Mouse (Mus musculus) lung, postnatal 0 days (tissue): ENCODE data around the gene Prpf3. TPM values are rescaled to one million over a fixed set of nuclear protein-coding genes. Genes with fewer than 3 reads are reported as not detected.
"Not testable (repeated sequence)": the region's sequence is repeated elsewhere in the genome, so short reads cannot be mapped to it uniquely, and the experiment has no call there.

Experiments
- ATAC-seq: fragments of 200-750 bp; cut with Nextera tagmentation; 2 replicates; pipeline ENCODE4 v1.8.0; 2017; ENCODE audit warnings: moderate library complexity
- DNase-seq: peaks from one replicate; pipeline ENCODE4 v3.0.0-alpha.2; 2016; ENCODE audit warnings: low spot score
- H3K27ac ChIP-seq: fragments of 300-500 bp; sonication (generic); 2 replicates; pipeline ENCODE4 v1.5.1; 2014; ENCODE audit warnings: antibody characterized with exemption, mild to moderate bottlenecking, low read length, mixed read lengths
- H3K27me3 ChIP-seq: fragments of 300-500 bp; sonication (generic); replicated peaks from 2 replicates; pipeline ENCODE4 v1.6.1; 2014; ENCODE audit warnings: low read length, mixed read lengths; ENCODE audit not compliant: insufficient read depth
- H3K36me3 ChIP-seq: fragments of 300-500 bp; sonication (generic); 2 replicates; pipeline ENCODE4 v1.6.1; 2014; ENCODE audit warnings: low read length, mixed read lengths; ENCODE audit not compliant: insufficient read depth
- H3K4me1 ChIP-seq: fragments of 300-500 bp; sonication (generic); 2 replicates; pipeline ENCODE4 v1.6.1; 2014; ENCODE audit warnings: antibody characterized with exemption, low read depth, low read length, mixed read lengths; ENCODE audit not compliant: insufficient read depth
- H3K4me2 ChIP-seq: fragments of 300-500 bp; sonication (generic); replicated peaks from 2 replicates; pipeline ENCODE4 v1.6.1; 2014; ENCODE audit warnings: low read depth, mild to moderate bottlenecking, low read length, moderate library complexity, mixed read lengths
- H3K4me3 ChIP-seq: fragments of 300-500 bp; sonication (generic); 2 replicates; pipeline ENCODE4 v1.5.1; 2014; ENCODE audit warnings: low read depth, low read length
- H3K9ac ChIP-seq: fragments of 300-500 bp; sonication (generic); replicated peaks from 2 replicates; pipeline ENCODE4 v1.6.1; 2014; ENCODE audit warnings: low read depth, mild to moderate bottlenecking
- H3K9me3 ChIP-seq: fragments of 300-500 bp; sonication (generic); 2 replicates; pipeline ENCODE4 v1.6.1; 2016; ENCODE audit warnings: low read length, mixed read lengths
- CTCF ChIP-seq: IDR thresholded peaks from 2 replicates; pipeline ENCODE4 v1.5.1; 2016; ENCODE audit warnings: antibody characterized with exemption, mild to moderate bottlenecking
- EP300 ChIP-seq: IDR thresholded peaks from 2 replicates; pipeline ENCODE4 v1.6.1; 2016; ENCODE audit warnings: antibody characterized with exemption, mild to moderate bottlenecking, control low read depth
- WGBS: fragments of 180-500 bp; shearing (Covaris S2); extraction: QIAGEN DNeasy Blood & Tissue Kit; methylation state at CpG from one replicate; pipeline ENCODE4 v1.1.7; 2014; 5-methylcytosine and 5-hydroxymethylcytosine counted together
- polyA plus RNA-seq: library from polyadenylated mRNA; unstranded; fragments of >200 nt; fragmentation: Nextera tagmentation; extraction: Ambion mirVana; gene quantifications from 2 replicates; pipeline ENCODE4 v1.2.1, GENCODE M21; 2015

Gene Prpf3
- polyA plus RNA-seq, 1 experiment from 2014 or later = 14.3 TPM

DNA sequence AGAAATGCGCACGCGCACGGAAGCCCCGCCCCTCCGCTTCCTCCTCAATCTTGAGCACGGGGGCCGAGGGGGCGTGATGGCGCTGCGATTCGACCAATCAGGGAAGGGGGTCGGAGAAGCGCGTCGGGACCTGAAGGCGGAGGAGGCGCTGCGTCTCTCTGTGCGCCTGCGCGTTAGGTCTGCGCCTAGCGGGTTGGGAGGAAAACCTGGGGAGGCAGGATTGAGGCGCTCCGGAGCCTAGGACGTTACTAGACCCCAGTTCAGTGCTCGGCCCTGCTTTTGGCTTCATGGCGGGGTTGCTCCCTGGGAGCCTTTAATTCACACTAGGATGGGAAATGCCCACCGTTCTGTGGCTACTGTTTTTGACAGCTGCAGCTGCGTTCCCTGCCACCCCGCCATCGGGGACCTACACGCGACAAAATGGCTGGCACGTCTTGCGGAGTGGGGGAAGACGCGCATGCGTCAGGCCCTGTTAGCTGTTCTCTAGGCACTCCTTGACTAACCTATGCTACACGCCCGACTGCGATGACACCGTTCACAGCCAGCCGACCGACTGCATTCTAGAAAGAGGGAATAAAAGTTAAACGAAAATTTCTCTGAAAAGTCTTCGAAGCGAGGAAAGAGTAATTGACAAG lies 36.2 kb downstream of the Prpf3 start:
- under 1% methylated on average over 49 of the region's 49 CpGs for WGBS
- peak overlapping the region; percentile 35; the same call in 1 of the 2 replicates for H3K9ac ChIP-seq

DNA sequence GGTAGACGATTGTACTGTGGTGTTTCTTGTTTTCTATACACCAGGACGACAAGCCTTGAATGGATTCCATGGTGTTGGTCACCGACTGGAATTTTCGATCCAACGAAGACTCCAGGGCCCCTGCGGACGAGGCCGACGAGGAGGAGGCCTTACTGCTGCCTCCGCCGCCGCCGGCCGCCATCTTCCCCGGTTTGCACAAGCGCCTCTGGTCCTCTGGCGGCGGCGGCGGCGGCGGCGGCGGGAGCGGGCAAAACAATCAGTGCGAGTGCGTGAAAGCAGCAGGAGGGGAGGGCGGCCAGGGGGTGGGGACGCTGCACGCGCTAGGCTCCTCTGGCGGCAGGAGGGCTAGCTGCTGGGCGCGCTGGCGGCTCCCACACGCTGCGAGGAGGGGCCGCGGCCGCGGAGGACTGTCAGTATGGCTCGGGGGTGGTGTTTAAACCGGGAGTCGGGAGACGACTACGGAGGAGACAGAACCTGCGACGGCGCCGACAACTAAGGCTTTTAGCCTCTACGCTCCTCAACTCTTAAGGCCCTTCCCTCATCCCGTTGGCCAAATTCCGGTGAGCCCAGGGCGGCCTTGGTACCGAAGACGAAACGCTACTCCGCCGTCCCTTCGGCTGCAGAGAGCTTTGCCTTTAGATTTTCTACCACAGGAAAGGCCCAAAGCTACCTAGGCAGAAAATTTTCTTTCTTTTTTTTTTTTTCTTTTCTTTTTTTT lies 37.0 kb downstream of the Prpf3 start, which contains the start of gene Rprd2:
Gene Rprd2 (minus strand): TSS at position 293 of the 718 bp plus-strand sequence.
- Histone ChIP-seq H3K27me3 (no peaks in the 10 kb centered on the region), H3K27ac (peak within 1 kb of the TSS; percentile 100), H3K36me3 (no peaks in the 10 kb centered on the region), H3K4me1 (peaks cover 10% of the 10 kb centered on the region; the same call in 1 of the 2 replicates), H3K4me3 (peak within 1 kb of the TSS; percentile 82), H3K9me3 (no peaks in the 10 kb centered on the region), H3K9ac (peak within 1 kb of the TSS; percentile 97), H3K4me2 (peak within 1 kb of the TSS; percentile 67)
- DNase-seq = peak; percentile 87
- no peak for TF ChIP-seq CTCF
- under 1% methylated on average over 50 of the region's 60 CpGs for WGBS
- ATAC-seq = peak; percentile 43

More for the DNA sequence above, 36.2 kb downstream of the Prpf3 start:
- Histone ChIP-seq H3K9me3 (no peaks in the 10 kb centered on the region), H3K4me2 (peak overlapping the region; percentile 57), H3K4me1 (peaks cover 10% of the 10 kb centered on the region; the same call in 1 of the 2 replicates), H3K36me3 (no peaks in the 10 kb centered on the region), H3K27me3 (no peaks in the 10 kb centered on the region), H3K27ac (peak overlapping the region; percentile 100), H3K4me3 (peak overlapping the region; percentile 82)
- TF ChIP-seq CTCF = peak; percentile 41
- 0 out of 2 replicates have a peak, but pooled peaks have one; percentile 35 for TF ChIP-seq EP300
- DNase-seq (peak; percentile 100), ATAC-seq (peak; percentile 96)

DNA sequence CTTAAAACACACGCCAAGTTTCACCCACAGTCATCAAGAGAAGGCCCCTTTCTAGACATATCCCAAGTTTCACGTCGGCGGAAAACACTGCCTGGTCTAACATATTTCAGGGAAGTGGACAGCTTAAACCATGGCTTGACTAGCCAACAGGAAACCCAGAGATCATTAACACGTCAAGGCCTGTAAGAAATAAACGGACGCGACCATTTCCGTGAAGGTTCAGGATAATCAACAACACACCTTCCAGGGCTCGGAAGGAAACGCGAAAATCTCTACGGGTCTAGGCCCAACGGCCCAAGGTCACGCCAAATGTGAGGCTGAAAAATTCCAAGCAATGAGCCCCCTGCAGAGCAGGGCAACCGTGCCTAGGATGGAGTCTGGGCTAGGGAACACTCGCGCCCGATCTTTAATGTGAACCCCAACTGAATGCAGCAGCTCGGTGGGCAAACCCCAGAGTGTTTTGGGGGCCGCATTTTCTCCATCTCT lies 37.6 kb downstream of the Prpf3 start:
- DNase-seq (peak; percentile 66), ATAC-seq (no peak)
- Histone ChIP-seq H3K27me3 (no peaks in the 10 kb centered on the region), H3K27ac (peak overlapping the region; percentile 100), H3K36me3 (no peaks in the 10 kb centered on the region), H3K4me3 (peak overlapping the region; percentile 82), H3K4me1 (peaks cover 10% of the 10 kb centered on the region; the same call in 1 of the 2 replicates), H3K4me2 (peak overlapping the region; percentile 67), H3K9ac (peak overlapping the region; percentile 97), H3K9me3 (no peaks in the 10 kb centered on the region)
- TF ChIP-seq CTCF (no peak), EP300 (no peak)
- WGBS = under 1% methylated on average over 21 of the region's 21 CpGs

DNA sequence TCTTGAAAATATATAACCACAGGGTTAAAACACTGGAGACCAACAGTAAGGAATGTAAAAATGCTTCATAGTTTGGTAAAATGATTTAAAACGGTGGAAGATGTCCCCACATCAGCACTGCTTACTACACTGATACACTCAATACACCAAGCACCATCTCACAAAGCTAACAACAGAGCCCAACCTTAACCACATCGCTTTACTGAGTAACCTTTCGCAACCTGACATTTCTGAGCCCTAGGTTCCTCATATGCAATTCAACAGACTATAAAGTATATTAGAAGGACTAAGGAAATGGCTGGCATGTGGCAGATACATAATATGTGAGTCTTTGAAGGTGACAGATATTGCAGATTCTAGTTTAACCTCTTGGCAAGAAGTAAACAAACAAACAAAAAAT lies 39.0 kb downstream of the Prpf3 start:
- H3K4me1 ChIP-seq = peaks cover 10% of the 10 kb centered on the region; the same call in 1 of the 2 replicates
- DNase-seq (peak; percentile 21), ATAC-seq (no peak)
- no peaks in the 10 kb centered on the region for H3K27me3 ChIP-seq
- no peak overlapping the region for H3K4me3 ChIP-seq
- H3K27ac ChIP-seq = no peak overlapping the region; the same call in 1 of the 2 replicates
- WGBS = 72% methylated on average over 3 of the region's 3 CpGs
- TF ChIP-seq CTCF (no peak), EP300 (no peak)
- H3K9ac ChIP-seq = no peak overlapping the region
- H3K36me3 ChIP-seq = no peaks in the 10 kb centered on the region
- H3K4me2 ChIP-seq = no peak overlapping the region
- no peaks in the 10 kb centered on the region for H3K9me3 ChIP-seq

DNA sequence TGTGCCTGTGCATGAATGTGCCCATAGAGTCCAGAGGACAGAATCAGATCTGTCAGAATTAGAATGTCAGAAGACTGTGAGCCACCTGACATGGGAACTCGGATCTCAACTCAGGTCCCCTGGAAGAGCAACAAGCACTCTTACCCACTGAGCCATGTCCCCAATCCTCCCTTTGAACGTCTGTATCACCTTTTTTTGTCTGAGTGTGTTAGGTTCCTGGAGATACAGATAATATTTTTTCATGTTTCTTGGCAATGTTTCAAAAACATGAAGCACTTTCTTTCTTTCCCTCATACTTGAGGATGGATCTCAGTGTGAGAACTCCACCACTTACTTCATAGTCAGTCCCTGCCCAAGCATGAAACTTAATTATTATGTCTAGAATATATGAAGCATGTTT lies 47.3 kb downstream of the Prpf3 start:
- 44% methylated on average over 2 of the region's 2 CpGs for WGBS
- no peak overlapping the region for H3K4me3 ChIP-seq
- ATAC-seq = no peak
- no peaks in the 10 kb centered on the region for H3K4me1 ChIP-seq
- H3K9ac ChIP-seq = no peak overlapping the region
- peaks cover 4% of the 10 kb centered on the region; the same call in 1 of the 2 replicates for H3K36me3 ChIP-seq
- DNase-seq = no peak
- H3K27me3 ChIP-seq = no peaks in the 10 kb centered on the region
- H3K4me2 ChIP-seq = no peak overlapping the region
- TF ChIP-seq EP300 (no peak), CTCF (no peak)
- H3K27ac ChIP-seq = no peak overlapping the region
- no peaks in the 10 kb centered on the region for H3K9me3 ChIP-seq

DNA sequence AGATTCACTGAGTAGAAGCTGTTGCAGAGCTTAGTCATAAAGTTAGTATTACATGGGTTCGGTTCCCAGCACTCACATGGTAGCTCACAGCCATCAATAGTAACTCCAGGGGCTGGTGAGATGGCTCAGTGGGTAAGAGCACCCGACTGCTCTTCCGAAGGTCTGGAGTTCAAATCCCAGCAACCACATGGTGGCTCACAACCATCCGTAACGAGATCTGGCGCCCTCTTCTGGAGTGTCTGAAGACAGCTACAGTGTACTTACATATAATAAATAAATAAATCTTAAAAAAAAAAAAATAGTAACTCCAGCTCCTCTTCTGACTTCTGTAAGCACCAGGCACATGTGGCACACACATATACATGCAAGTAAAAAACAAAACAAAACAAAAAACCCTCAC lies 48.1 kb downstream of the Prpf3 start:
- H3K27ac ChIP-seq, H3K4me3 ChIP-seq, H3K27me3 ChIP-seq, H3K4me2 ChIP-seq, H3K9ac ChIP-seq, DNase-seq, H3K4me1 ChIP-seq, H3K9me3 ChIP-seq, ATAC-seq, H3K36me3 ChIP-seq: not testable (repeated sequence)
- 94% methylated on average over 3 of the region's 6 CpGs for WGBS
